Mouse (Mus musculus) testis, adult 2 months (tissue): ENCODE measurements at regions not wholly inside any gene's neighbourhood (a gene's known extent, or its start where the extent isn't known, plus 50 kb on each side); places are given as distances from the start of the nearest gene placed in this dataset.
"Not testable (repeated sequence)": the region's sequence is repeated elsewhere in the genome, so short reads cannot be mapped to it uniquely, and the experiment has no call there.

Experiments
- H3K27ac ChIP-seq: fragments of 200-500 bp; 2 replicates; pipeline ENCODE4 v1.5.1; 2012; ENCODE audit warnings: low read depth, low read length; ENCODE audit not compliant: control insufficient read depth, insufficient read depth
- H3K27me3 ChIP-seq: fragments of 200-500 bp; 2 replicates; pipeline ENCODE4 v1.6.1; 2012; ENCODE audit warnings: mild to moderate bottlenecking, low read length, moderate library complexity; ENCODE audit not compliant: control insufficient read depth, insufficient read depth
- H3K36me3 ChIP-seq: fragments of 200-500 bp; 2 replicates; pipeline ENCODE4 v1.6.1; 2012; ENCODE audit warnings: mild to moderate bottlenecking, low read length; ENCODE audit not compliant: control insufficient read depth, insufficient read depth
- H3K4me1 ChIP-seq: fragments of 200-500 bp; 2 replicates; pipeline ENCODE4 v1.6.1; 2012; ENCODE audit warnings: low read length; ENCODE audit not compliant: control insufficient read depth, insufficient read depth
- H3K4me3 ChIP-seq: fragments of 200-500 bp; 2 replicates; pipeline ENCODE4 v1.5.1; 2012; ENCODE audit warnings: low read depth, mild to moderate bottlenecking, low read length, moderate library complexity, mixed read lengths; ENCODE audit not compliant: control insufficient read depth
- CTCF ChIP-seq: fragments of 200-500 bp; IDR thresholded peaks from 2 replicates; pipeline ENCODE4 v1.5.1; 2012; ENCODE audit warnings: low read depth, mild to moderate bottlenecking, inconsistent platforms, low read length, moderate library complexity; ENCODE audit not compliant: control insufficient read depth, insufficient read depth, insufficient replicate concordance
- POLR2A ChIP-seq: fragments of 200-500 bp; IDR thresholded peaks from 2 replicates; pipeline ENCODE4 v1.6.1; 2012; ENCODE audit warnings: low read depth, mild to moderate bottlenecking, inconsistent platforms, low read length, moderate library complexity; ENCODE audit not compliant: control insufficient read depth

GRCm38 (mm10) chr10:86636953-86637376, 68.3 kb downstream of the Hsp90b1 start:
- not testable (repeated sequence) for H3K4me1 ChIP-seq, H3K36me3 ChIP-seq, H3K27me3 ChIP-seq
- 0 out of 2 replicates have a peak, but pooled peaks have one; percentile 39 for TF ChIP-seq POLR2A
- peak; percentile 66 for TF ChIP-seq CTCF
- Histone ChIP-seq H3K27ac (peak overlapping the region; percentile 32; the same call in 1 of the 2 replicates), H3K4me3 (peak overlapping the region; percentile 46)

GRCm38 (mm10) chr10:86636515-86636914, 68.8 kb downstream of the Hsp90b1 start:
- H3K36me3 ChIP-seq, H3K27me3 ChIP-seq, H3K4me1 ChIP-seq, H3K27ac ChIP-seq: not testable (repeated sequence)
- H3K4me3 ChIP-seq = peak overlapping the region; percentile 46

- H3K4me1 ChIP-seq, H3K27ac ChIP-seq, H3K36me3 ChIP-seq, H3K4me3 ChIP-seq, H3K27me3 ChIP-seq: not testable (repeated sequence)
Observed at GRCm38 (mm10) chr10:86626734-86627133, 78.6 kb downstream of the Hsp90b1 start.

- not testable (repeated sequence) for H3K4me1 ChIP-seq, H3K36me3 ChIP-seq, H3K4me3 ChIP-seq, H3K27me3 ChIP-seq
- peak overlapping the region; percentile 21 for H3K27ac ChIP-seq
Observed at GRCm38 (mm10) chr10:86617958-86618664, 87.2 kb downstream of the Hsp90b1 start.

GRCm38 (mm10) chr10:86612341-86612740, 93.0 kb downstream of the Hsp90b1 start:
- not testable (repeated sequence) for H3K36me3 ChIP-seq, H3K27ac ChIP-seq, H3K4me3 ChIP-seq, H3K27me3 ChIP-seq, H3K4me1 ChIP-seq

GRCm38 (mm10) chr10:86610027-86610426, 95.3 kb downstream of the Hsp90b1 start:
- not testable (repeated sequence) for H3K36me3 ChIP-seq, H3K4me3 ChIP-seq, H3K27ac ChIP-seq, H3K27me3 ChIP-seq, H3K4me1 ChIP-seq

GRCm38 (mm10) chr10:86600843-86601242, 102.1 kb upstream of the Syn3 start:
- peak; percentile 23; the same call in 1 of the 2 replicates for TF ChIP-seq CTCF
- not testable (repeated sequence) for H3K4me1 ChIP-seq, H3K36me3 ChIP-seq, H3K27ac ChIP-seq, H3K27me3 ChIP-seq, H3K4me3 ChIP-seq

- H3K27me3 ChIP-seq, H3K27ac ChIP-seq, H3K36me3 ChIP-seq, H3K4me3 ChIP-seq, H3K4me1 ChIP-seq: not testable (repeated sequence)
- TF ChIP-seq POLR2A = peak; percentile 26; the same call in 1 of the 2 replicates
Observed at GRCm38 (mm10) chr10:86599991-86600390, 101.3 kb upstream of the Syn3 start.

- not testable (repeated sequence) for H3K4me1 ChIP-seq, H3K4me3 ChIP-seq, H3K36me3 ChIP-seq, H3K27me3 ChIP-seq
- peak overlapping the region; percentile 53 for H3K27ac ChIP-seq
Observed at GRCm38 (mm10) chr10:86590211-86590610, 91.5 kb upstream of the Syn3 start.

- not testable (repeated sequence) for H3K4me1 ChIP-seq, H3K27ac ChIP-seq, H3K27me3 ChIP-seq, H3K4me3 ChIP-seq, H3K36me3 ChIP-seq
Observed at GRCm38 (mm10) chr10:86566875-86567274, 68.2 kb upstream of the Syn3 start.
